Mouse (Mus musculus) midbrain, embryonic 14.5 days (tissue): ENCODE measurements around the gene Tsc22d4. TPM values are rescaled to one million over a fixed set of nuclear protein-coding genes. Genes with fewer than 3 reads are reported as not detected.

ENCODE experiments used
- ATAC-seq: fragments of 200-750 bp; cut with Nextera tagmentation; 2 replicates; pipeline ENCODE4 v1.8.0; 2017; ENCODE audit warnings: moderate number of reproducible peaks, moderate library complexity; ENCODE audit not compliant: low FRiP score, low TSS enrichment
- DNase-seq: peaks from one replicate; pipeline ENCODE4 v3.0.0-alpha.2; 2015
- H3K27ac ChIP-seq: fragments of 300-500 bp; sonication (generic); replicated peaks from 2 replicates; pipeline ENCODE4 v1.5.1; 2014; ENCODE audit warnings: mild to moderate bottlenecking, low read depth, low read length, moderate library complexity
- H3K27me3 ChIP-seq: fragments of 300-500 bp; sonication (generic); 2 replicates; pipeline ENCODE4 v1.6.1; 2014; ENCODE audit warnings: low read length, control low read depth, mixed read lengths; ENCODE audit not compliant: control insufficient read depth, insufficient read depth
- H3K36me3 ChIP-seq: fragments of 300-500 bp; sonication (generic); 2 replicates; pipeline ENCODE4 v1.6.1; 2014; ENCODE audit warnings: low read length, control low read depth; ENCODE audit not compliant: control insufficient read depth, insufficient read depth
- H3K4me1 ChIP-seq: fragments of 300-500 bp; sonication (generic); 2 replicates; pipeline ENCODE4 v1.6.1; 2014; ENCODE audit warnings: mild to moderate bottlenecking, antibody characterized with exemption, low read length, control low read depth; ENCODE audit not compliant: control insufficient read depth, insufficient read depth
- H3K4me2 ChIP-seq: fragments of 300-500 bp; sonication (generic); 2 replicates; pipeline ENCODE4 v1.6.1; 2014; ENCODE audit warnings: mild to moderate bottlenecking, low read length, moderate library complexity
- H3K4me3 ChIP-seq: fragments of 300-500 bp; sonication (generic); replicated peaks from 2 replicates; pipeline ENCODE4 v1.5.1; 2014; ENCODE audit warnings: low read depth, low read length
- H3K9ac ChIP-seq: fragments of 300-500 bp; sonication (generic); replicated peaks from 2 replicates; pipeline ENCODE4 v1.6.1; 2014; ENCODE audit warnings: mild to moderate bottlenecking, low read length, moderate library complexity
- H3K9me3 ChIP-seq: fragments of 300-500 bp; sonication (generic); 2 replicates; pipeline ENCODE4 v1.6.1; 2016; ENCODE audit warnings: low read length, control low read depth, mixed read lengths; ENCODE audit not compliant: control insufficient read depth
- WGBS: fragments of 180-500 bp; shearing (Covaris S2); extraction: QIAGEN DNeasy Blood & Tissue Kit; methylation state at CpG from one replicate; pipeline ENCODE4 v1.1.7; 2014; 5-methylcytosine and 5-hydroxymethylcytosine counted together
- polyA plus RNA-seq: library from polyadenylated mRNA; unstranded; fragments of >200 nt; fragmentation: Nextera tagmentation; extraction: Ambion mirVana; gene quantifications from 2 replicates; pipeline ENCODE4 v1.2.1, GENCODE M21; 2014

Gene Tsc22d4
- polyA plus RNA-seq, 1 experiment from 2014 or later: 47.0 TPM

DNA sequence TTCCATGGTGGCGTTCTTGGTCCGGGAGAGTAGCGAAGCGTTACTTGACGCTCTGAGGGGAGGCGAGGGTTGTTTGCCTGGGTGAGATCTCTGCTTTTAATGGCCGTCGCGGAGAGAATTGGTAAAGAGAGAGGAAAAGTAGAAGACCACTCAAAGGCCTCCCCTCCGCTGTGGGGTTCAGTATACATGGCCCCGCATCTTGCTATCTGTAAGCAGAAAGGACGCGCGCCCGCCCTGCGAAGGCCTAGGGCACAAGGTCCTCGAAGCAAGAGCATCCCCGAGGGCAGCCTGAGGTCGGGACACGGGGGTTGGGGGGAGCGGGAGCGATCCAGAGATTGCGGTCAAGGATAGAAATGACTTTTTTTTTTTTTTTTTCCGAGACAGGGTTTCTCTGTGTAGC lies 42.6 kb downstream of the Tsc22d4 start:
- DNase-seq (no peak), ATAC-seq (no peak)
- Histone ChIP-seq H3K9me3 (no peaks in the 10 kb centered on the region), H3K4me3 (peak overlapping the region; percentile 90), H3K4me2 (peak overlapping the region; percentile 88), H3K4me1 (peaks cover 26% of the 10 kb centered on the region), H3K9ac (peak overlapping the region; percentile 53; the same call in 1 of the 2 replicates), H3K27me3 (no peaks in the 10 kb centered on the region), H3K36me3 (peaks cover 17% of the 10 kb centered on the region), H3K27ac (no peak overlapping the region)
- WGBS: 73% methylated on average over 24 of the region's 24 CpGs

DNA sequence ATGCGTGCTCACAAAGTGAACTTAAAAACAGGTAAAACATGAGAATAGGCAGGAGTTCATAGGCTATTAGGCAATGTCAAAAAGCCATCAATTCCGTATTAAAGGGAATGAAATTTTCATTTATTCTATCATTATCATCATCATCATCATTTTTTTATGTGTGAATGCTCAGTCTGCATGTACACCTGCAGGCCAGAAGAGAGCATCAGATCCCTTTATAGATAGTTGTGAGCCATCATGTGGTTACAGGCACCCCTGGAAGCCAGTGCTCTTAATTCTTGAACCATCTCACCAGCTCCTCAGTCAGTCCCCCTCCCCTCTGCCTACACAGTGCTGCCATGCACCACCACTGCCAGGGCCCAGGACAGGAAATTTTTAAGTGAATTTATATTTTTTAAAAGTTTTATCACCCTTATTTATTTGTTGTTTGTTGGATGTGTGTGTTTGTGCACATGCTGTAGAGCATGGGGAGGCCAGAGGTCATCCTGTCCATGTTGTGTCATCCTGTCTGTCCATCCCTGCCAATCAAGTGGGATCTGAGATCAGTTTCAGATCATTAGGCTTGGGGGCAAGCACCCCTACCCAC lies 43.5 kb downstream of the Tsc22d4 start:
- Histone ChIP-seq H3K27me3 (no peaks in the 10 kb centered on the region), H3K4me1 (peaks cover 17% of the 10 kb centered on the region), H3K27ac (no peak overlapping the region), H3K9me3 (no peaks in the 10 kb centered on the region), H3K4me3 (no peak overlapping the region), H3K4me2 (no peak overlapping the region), H3K9ac (no peak overlapping the region), H3K36me3 (peaks cover 9% of the 10 kb centered on the region)
- no peak for ATAC-seq
- DNase-seq: no peak
- 96% methylated on average over 2 of the region's 2 CpGs for WGBS

DNA sequence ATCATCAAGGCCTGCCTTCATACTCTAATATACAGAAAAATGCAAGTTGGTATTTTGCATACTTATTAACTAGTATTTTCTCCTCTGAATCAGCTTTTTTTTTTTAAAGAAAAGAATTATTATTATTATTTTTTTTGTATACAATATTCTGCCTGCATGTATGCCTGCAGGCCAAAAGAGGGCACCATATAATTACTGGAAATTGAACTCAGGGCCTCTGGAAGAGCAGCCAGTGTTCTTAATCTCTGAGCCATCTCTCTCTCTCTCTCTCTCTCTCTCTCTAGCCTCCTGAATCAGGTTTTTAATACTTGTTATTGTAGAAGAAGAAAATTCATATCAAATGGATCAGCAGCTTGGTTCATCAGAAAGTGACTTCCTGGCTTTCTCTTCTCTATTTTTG lies 46.0 kb downstream of the Tsc22d4 start:
- no peak overlapping the region for H3K9ac ChIP-seq
- no peaks in the 10 kb centered on the region for H3K36me3 ChIP-seq
- H3K4me3 ChIP-seq: no peak overlapping the region
- H3K9me3 ChIP-seq: no peaks in the 10 kb centered on the region
- peaks cover 4% of the 10 kb centered on the region for H3K4me1 ChIP-seq
- ATAC-seq: no peak
- H3K4me2 ChIP-seq: no peak overlapping the region
- no peak for DNase-seq
- H3K27ac ChIP-seq: no peak overlapping the region
- no peaks in the 10 kb centered on the region for H3K27me3 ChIP-seq

DNA sequence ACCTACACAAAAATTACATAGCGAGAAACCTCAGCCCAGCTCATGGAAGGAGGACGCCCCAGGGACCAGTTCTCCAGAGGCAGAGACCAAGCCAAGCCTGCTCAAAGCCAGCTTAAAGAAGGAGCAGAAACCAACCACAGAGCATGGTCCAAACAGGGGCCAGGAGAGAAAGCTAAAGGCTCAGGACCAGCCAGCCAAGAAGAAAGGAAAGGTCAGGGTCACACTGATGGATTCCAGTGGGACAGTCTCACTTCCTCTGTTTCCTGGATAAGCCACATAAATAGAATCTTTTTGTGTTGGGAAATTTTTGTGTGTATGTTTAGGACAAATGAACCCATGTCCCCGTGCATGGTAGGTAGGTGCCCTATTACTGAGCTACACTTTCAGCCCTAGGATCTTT lies 51.1 kb downstream of the Tsc22d4 start:
- 83% methylated on average over 3 of the region's 3 CpGs for WGBS
- ATAC-seq (no peak), DNase-seq (no peak)
- Histone ChIP-seq H3K27ac (no peak overlapping the region), H3K27me3 (no peaks in the 10 kb centered on the region), H3K4me2 (no peak overlapping the region), H3K4me1 (no peaks in the 10 kb centered on the region), H3K9ac (no peak overlapping the region), H3K9me3 (no peaks in the 10 kb centered on the region), H3K36me3 (no peaks in the 10 kb centered on the region), H3K4me3 (no peak overlapping the region)

DNA sequence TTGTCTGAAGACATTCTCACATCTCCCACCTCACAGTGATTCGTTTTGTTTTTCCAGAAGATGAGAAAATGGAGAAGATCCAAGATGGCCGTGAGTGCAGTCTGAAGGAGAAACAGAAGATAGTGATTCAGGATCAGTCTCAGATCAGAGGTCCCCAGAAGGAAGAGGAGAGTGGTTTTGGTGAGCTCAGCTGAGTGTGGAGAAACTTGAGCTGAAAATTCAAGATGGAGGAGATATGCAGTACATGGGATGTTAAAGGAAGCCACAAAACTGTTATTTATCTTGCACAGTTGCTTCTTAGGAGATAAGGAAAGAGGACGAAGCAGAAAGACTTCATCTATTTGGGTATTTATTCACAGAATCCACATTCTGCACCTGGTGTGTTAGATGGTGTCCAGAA lies 55.4 kb downstream of the Tsc22d4 start:
- no peak for ATAC-seq
- Histone ChIP-seq H3K9me3 (no peaks in the 10 kb centered on the region), H3K27me3 (no peaks in the 10 kb centered on the region), H3K9ac (no peak overlapping the region), H3K4me2 (no peak overlapping the region), H3K27ac (no peak overlapping the region), H3K4me3 (no peak overlapping the region), H3K36me3 (no peaks in the 10 kb centered on the region), H3K4me1 (no peaks in the 10 kb centered on the region)
- no peak for DNase-seq
- 84% methylated on average over 3 of the region's 3 CpGs for WGBS

DNA sequence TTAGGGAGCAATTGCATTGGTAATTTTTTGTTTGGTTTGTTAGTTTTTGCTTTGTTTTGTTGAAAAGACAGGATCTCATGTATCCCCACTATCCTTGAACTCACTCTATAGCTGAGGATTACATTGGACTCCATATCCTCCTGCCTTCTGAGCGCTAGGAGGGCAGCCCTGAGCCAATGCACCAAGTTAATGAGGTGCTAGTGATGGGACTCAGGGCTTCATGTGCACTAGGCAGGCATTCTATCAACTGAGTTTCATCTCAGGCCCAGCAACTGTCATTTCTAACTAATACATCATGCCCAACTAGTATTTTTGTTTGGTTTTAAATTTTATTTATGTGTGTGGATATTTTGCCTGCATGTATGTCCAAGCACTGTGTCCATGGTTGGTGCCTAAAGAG lies 60.6 kb downstream of the Tsc22d4 start:
- Histone ChIP-seq H3K9me3 (no peaks in the 10 kb centered on the region), H3K4me1 (no peaks in the 10 kb centered on the region), H3K9ac (no peak overlapping the region), H3K27me3 (no peaks in the 10 kb centered on the region), H3K27ac (no peak overlapping the region), H3K4me3 (no peak overlapping the region), H3K4me2 (no peak overlapping the region), H3K36me3 (no peaks in the 10 kb centered on the region)
- no peak for DNase-seq
- ATAC-seq: no peak
- WGBS: 83% methylated on average over 1 of the region's 1 CpGs

DNA sequence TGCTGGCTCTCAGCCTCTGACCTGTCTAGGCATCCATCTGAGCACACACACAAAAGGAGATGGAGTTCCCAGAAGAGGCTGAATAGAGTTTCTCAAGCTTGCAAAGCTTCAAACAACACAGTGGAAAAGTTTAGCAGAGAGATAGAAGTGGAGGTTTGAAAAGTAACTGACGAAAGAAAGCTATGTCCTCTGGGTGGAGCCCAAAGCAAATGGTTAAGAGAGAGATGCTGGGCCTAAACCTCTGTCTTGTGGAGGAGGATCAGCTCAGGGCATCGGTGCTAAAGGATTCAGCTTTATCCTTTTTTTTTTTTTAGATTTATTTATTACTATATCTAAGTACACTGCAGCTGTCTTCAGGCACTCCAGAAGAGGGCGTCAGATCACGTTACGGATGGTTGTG lies 62.8 kb downstream of the Tsc22d4 start:
- no peak for DNase-seq
- no peak overlapping the region for H3K4me3 ChIP-seq
- WGBS: 87% methylated on average over 5 of the region's 5 CpGs

DNA sequence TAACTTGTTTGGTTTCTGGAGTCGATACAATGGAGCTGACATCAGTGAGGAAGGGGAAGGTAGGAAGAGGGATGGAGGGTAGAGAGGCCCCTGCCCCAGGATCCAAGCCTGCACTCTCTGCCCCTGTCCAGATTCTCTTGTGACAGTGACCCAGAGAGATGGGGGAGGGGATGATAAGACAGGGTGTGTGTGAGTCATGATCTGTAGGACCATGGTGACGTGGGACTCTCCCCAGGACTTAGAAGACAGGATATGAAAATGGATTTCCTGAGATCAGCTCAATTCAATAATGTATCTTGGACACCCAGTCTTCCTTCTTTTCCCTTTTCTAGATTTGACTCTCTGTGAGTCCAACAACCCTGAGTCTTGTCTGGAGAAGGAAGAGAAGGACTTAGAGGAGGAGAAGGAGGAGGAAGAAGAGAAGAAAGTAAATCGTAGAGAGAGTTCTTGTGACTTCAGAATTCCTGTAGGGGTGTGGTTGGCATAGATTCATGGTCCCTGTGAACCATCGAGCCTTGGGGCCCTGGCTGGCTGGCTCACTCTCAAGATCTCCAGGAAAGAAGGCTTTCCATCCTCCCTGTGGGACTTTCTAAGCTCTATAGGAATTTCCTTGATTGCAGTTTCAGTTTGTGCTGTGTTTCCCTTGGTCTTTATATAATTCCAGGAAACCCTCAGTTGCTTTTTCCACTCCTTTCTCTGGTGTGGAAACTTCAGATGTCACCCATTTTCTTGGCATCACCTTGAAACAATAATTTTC lies 72.1 kb downstream of the Tsc22d4 start:
- Histone ChIP-seq H3K36me3 (no peaks in the 10 kb centered on the region), H3K4me1 (no peaks in the 10 kb centered on the region), H3K4me3 (no peak overlapping the region), H3K9ac (no peak overlapping the region), H3K27ac (no peak overlapping the region), H3K4me2 (no peak overlapping the region), H3K27me3 (no peaks in the 10 kb centered on the region), H3K9me3 (no peaks in the 10 kb centered on the region)
- ATAC-seq: no peak
- DNase-seq: no peak
- 75% methylated on average over 4 of the region's 4 CpGs for WGBS

More for the DNA sequence above, 62.8 kb downstream of the Tsc22d4 start:
- no peaks in the 10 kb centered on the region for H3K27me3 ChIP-seq
- ATAC-seq: no peak
- no peaks in the 10 kb centered on the region for H3K4me1 ChIP-seq
- H3K4me2 ChIP-seq: no peak overlapping the region
- H3K36me3 ChIP-seq: no peaks in the 10 kb centered on the region
- H3K9ac ChIP-seq: no peak overlapping the region
- no peak overlapping the region for H3K27ac ChIP-seq
- no peaks in the 10 kb centered on the region for H3K9me3 ChIP-seq
